Mouse (Mus musculus): Measurements from ENCODE around the gene Slc23a4. TPM values are rescaled to one million over a fixed set of nuclear protein-coding genes. Genes with fewer than 3 reads are reported as not detected.
A peak's percentile ranks its signal among the peaks of the same experiment; 100 is the strongest.

Gene Slc23a4
- total RNA-seq, 1 experiment: 2.1 TPM

DNA sequence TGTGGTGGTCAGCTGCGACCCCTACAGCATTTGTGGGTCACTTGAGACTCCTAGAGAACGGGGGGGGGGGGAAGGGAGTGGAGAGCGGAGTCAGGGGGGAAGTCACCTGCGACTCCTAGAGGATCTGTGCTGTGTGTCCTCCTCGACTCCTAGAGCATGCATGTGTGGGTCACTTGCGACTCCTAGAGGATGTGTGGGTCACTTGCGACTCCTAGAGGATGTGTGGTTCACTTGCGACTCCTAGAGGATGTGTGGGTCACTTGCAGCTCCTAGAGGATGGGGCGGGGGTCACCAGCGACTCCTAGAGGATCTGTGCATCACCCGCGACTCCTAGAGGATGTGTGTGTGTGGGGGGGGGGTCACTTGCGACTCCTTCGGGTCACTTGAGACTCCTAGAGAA is 66.3 kb downstream of the Slc23a4 start:
- Histone ChIP-seq H3K4me3 (ENCODE audit: insufficient read depth in 1 of 2, low read depth in 1 of 2, low read length in 2 of 2, poor library complexity in 1 of 2, severe bottlenecking in 1 of 2) (peak overlapping the region; percentile 36 to 51; a peak in 3 of 4 replicates), H3K9me3 (ENCODE audit: control insufficient read depth, insufficient read depth, low read depth, low read length) (no peaks in the 10 kb centered on the region), H3K4me1 (ENCODE audit: control insufficient read depth in 2 of 2, insufficient read depth in 2 of 2, low read length in 2 of 2, poor library complexity in 1 of 2) (peaks cover 6 to 10% of the 10 kb centered on the region in 2 experiments), H3K9ac (ENCODE audit: insufficient read depth, low read depth, low read length, poor library complexity, severe bottlenecking) (0 out of 2 replicates have a peak overlapping the region, but pooled peaks have one; percentile 10), H3K36me3 (ENCODE audit: control insufficient read depth, insufficient read depth, low read length, poor library complexity, severe bottlenecking) (no peaks in the 10 kb centered on the region), H3K27ac (ENCODE audit: insufficient read depth, low read depth, low read length, poor library complexity, severe bottlenecking) (peak overlapping the region; percentile 29)
- peak; percentile 63 for DNase-seq (ENCODE audit: low read depth, low spot score)
- peak; percentile 74 for TF ChIP-seq HCFC1 (IDR thresholded peaks at IDR 0.05; ENCODE audit: borderline replicate concordance, insufficient read depth, low read length)
- TF ChIP-seq CHD2 (IDR thresholded peaks at IDR 0.05; ENCODE audit: low read depth, low read length): 0 out of 2 replicates have a peak, but pooled peaks have one; percentile 29
- peak; percentile 75 for TF ChIP-seq ZC3H11A (IDR thresholded peaks at IDR 0.05; ENCODE audit: borderline replicate concordance, low read depth, low read length)
- TF ChIP-seq MAFK (IDR thresholded peaks at IDR 0.05; ENCODE audit: insufficient read depth, low read depth, low read length): no peak
- TF ChIP-seq ZNF384 (IDR thresholded peaks at IDR 0.05; ENCODE audit: low read depth, low read length): 0 out of 2 replicates have a peak, but pooled peaks have one; percentile 21
- in situ Hi-C loops (cut with MboI; ENCODE audit: low sequenced_read_pairs in 2 of 2, unreplicated experiment in 2 of 2): no loop called here

DNA sequence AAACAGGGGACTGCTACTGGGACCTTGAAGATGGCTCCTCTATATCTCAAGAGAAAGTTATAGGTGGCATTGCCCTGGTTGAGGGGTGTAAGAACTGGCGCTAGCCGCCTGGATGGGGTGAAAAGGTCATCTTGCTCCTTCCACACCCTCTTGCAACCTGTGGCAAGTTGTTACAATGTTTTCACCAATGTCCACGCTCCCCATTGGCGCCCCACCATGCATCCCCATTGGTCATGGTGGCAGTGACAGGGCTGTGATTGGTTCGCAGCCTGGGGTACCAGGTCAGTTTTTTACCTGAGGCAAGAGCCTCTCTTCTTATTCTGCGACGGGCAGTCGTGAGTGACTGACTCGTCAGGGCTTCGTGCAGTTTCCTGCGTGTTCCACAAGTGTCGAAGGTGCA is 67.6 kb downstream of the Slc23a4 start:
- no peak overlapping the region; the same call in 1 of the 2 replicates for H3K27ac ChIP-seq (ENCODE audit: insufficient read depth, low read depth, low read length, poor library complexity, severe bottlenecking)
- peaks cover 6 to 10% of the 10 kb centered on the region in 2 experiments for H3K4me1 ChIP-seq (ENCODE audit: control insufficient read depth in 2 of 2, insufficient read depth in 2 of 2, low read length in 2 of 2, poor library complexity in 1 of 2)
- DNase-seq (ENCODE audit: low read depth, low spot score): no peak
- no peaks in the 10 kb centered on the region for H3K36me3 ChIP-seq (ENCODE audit: control insufficient read depth, insufficient read depth, low read length, poor library complexity, severe bottlenecking)
- in situ Hi-C loops (cut with MboI; ENCODE audit: low sequenced_read_pairs in 2 of 2, unreplicated experiment in 2 of 2): no loop called here
- TF ChIP-seq ZNF384 (IDR thresholded peaks at IDR 0.05; ENCODE audit: low read depth, low read length) (no peak), CHD2 (IDR thresholded peaks at IDR 0.05; ENCODE audit: low read depth, low read length) (no peak), HCFC1 (IDR thresholded peaks at IDR 0.05; ENCODE audit: borderline replicate concordance, insufficient read depth, low read length) (no peak), ZC3H11A (IDR thresholded peaks at IDR 0.05; ENCODE audit: borderline replicate concordance, low read depth, low read length) (no peak), MAFK (IDR thresholded peaks at IDR 0.05; ENCODE audit: insufficient read depth, low read depth, low read length) (no peak)
- peak overlapping the region; percentile 42 to 52; a peak in 3 of 4 replicates for H3K4me3 ChIP-seq (ENCODE audit: insufficient read depth in 1 of 2, low read depth in 1 of 2, low read length in 2 of 2, poor library complexity in 1 of 2, severe bottlenecking in 1 of 2)
- H3K9me3 ChIP-seq (ENCODE audit: control insufficient read depth, insufficient read depth, low read depth, low read length): no peaks in the 10 kb centered on the region
- no peak overlapping the region; the same call in 1 of the 2 replicates for H3K9ac ChIP-seq (ENCODE audit: insufficient read depth, low read depth, low read length, poor library complexity, severe bottlenecking)

DNA sequence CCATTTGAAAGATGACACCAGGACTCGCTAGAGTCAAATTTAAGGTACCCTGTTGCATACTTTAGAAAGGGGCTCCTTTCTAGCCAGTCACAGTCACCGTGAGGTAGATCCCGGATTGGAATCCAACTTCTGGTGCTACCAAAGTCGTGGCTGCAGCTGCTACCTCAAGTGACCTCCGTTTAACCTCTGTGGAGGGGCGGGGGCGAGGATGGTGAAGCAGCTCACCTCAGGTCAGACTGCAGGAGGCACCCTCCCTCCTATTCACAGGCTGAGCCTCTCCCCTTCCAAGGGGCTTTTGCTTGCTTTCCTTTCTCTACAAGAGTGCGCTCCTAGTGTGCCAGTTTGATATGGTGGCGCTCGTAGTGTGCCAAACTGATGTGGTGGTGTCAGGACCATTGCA is 68.2 kb downstream of the Slc23a4 start, which contains the start of gene Stra8:
Gene Stra8, plus strand, starts transcription at position 208 of the 400 bp plus-strand sequence.
- TF ChIP-seq ZNF384 (IDR thresholded peaks at IDR 0.05; ENCODE audit: low read depth, low read length) (no peak), ZC3H11A (IDR thresholded peaks at IDR 0.05; ENCODE audit: borderline replicate concordance, low read depth, low read length) (no peak), MAFK (IDR thresholded peaks at IDR 0.05; ENCODE audit: insufficient read depth, low read depth, low read length) (no peak), CHD2 (IDR thresholded peaks at IDR 0.05; ENCODE audit: low read depth, low read length) (no peak), HCFC1 (IDR thresholded peaks at IDR 0.05; ENCODE audit: borderline replicate concordance, insufficient read depth, low read length) (no peak)
- Histone ChIP-seq H3K4me1 (ENCODE audit: control insufficient read depth in 2 of 2, insufficient read depth in 2 of 2, low read length in 2 of 2, poor library complexity in 1 of 2) (peaks cover 6 to 10% of the 10 kb centered on the region in 2 experiments), H3K9me3 (ENCODE audit: control insufficient read depth, insufficient read depth, low read depth, low read length) (no peaks in the 10 kb centered on the region), H3K36me3 (ENCODE audit: control insufficient read depth, insufficient read depth, low read length, poor library complexity, severe bottlenecking) (no peaks in the 10 kb centered on the region), H3K4me3 (ENCODE audit: insufficient read depth in 1 of 2, low read depth in 1 of 2, low read length in 2 of 2, poor library complexity in 1 of 2, severe bottlenecking in 1 of 2) (peak within 1 kb of the TSS; percentile 42 to 52; a peak in 3 of 4 replicates), H3K27ac (ENCODE audit: insufficient read depth, low read depth, low read length, poor library complexity, severe bottlenecking) (no peak within 1 kb of the TSS; the same call in 1 of the 2 replicates), H3K9ac (ENCODE audit: insufficient read depth, low read depth, low read length, poor library complexity, severe bottlenecking) (no peak within 1 kb of the TSS; the same call in 1 of the 2 replicates)
- DNase-seq (ENCODE audit: low read depth, low spot score): no peak
- in situ Hi-C loops (cut with MboI; ENCODE audit: low sequenced_read_pairs in 2 of 2, unreplicated experiment in 2 of 2): no loop called here

- no peaks in the 10 kb centered on the region for H3K36me3 ChIP-seq (ENCODE audit: control insufficient read depth, insufficient read depth, low read length, poor library complexity, severe bottlenecking)
- H3K9me3 ChIP-seq (ENCODE audit: control insufficient read depth, insufficient read depth, low read depth, low read length): no peaks in the 10 kb centered on the region
- no peak for DNase-seq (ENCODE audit: low read depth, low spot score)
- in situ Hi-C loops (cut with MboI; ENCODE audit: low sequenced_read_pairs in 2 of 2, unreplicated experiment in 2 of 2): no loop called here
- no peak overlapping the region for H3K9ac ChIP-seq (ENCODE audit: insufficient read depth, low read depth, low read length, poor library complexity, severe bottlenecking)
- peaks cover 6 to 10% of the 10 kb centered on the region in 2 experiments for H3K4me1 ChIP-seq (ENCODE audit: control insufficient read depth in 2 of 2, insufficient read depth in 2 of 2, low read length in 2 of 2, poor library complexity in 1 of 2)
- H3K27ac ChIP-seq (ENCODE audit: insufficient read depth, low read depth, low read length, poor library complexity, severe bottlenecking): no peak overlapping the region
- no peak overlapping the region for H3K4me3 ChIP-seq (ENCODE audit: insufficient read depth in 1 of 2, low read depth in 1 of 2, low read length in 2 of 2, poor library complexity in 1 of 2, severe bottlenecking in 1 of 2)
- no peak for TF ChIP-seq MAFK (IDR thresholded peaks at IDR 0.05; ENCODE audit: insufficient read depth, low read depth, low read length)
- TF ChIP-seq CHD2 (IDR thresholded peaks at IDR 0.05; ENCODE audit: low read depth, low read length): no peak
- no peak for TF ChIP-seq ZC3H11A (IDR thresholded peaks at IDR 0.05; ENCODE audit: borderline replicate concordance, low read depth, low read length)
- no peak for TF ChIP-seq ZNF384 (IDR thresholded peaks at IDR 0.05; ENCODE audit: low read depth, low read length)
- no peak for TF ChIP-seq HCFC1 (IDR thresholded peaks at IDR 0.05; ENCODE audit: borderline replicate concordance, insufficient read depth, low read length)
Observed at GRCm38 (mm10) chr6:34919146-34919545, 69.1 kb downstream of the Slc23a4 start.
